Mouse (Mus musculus): ENCODE data around the gene Sec11a.
"Not testable (repeated sequence)": the region's sequence is repeated elsewhere in the genome, so short reads cannot be mapped to it uniquely, and the experiment has no call there.

Sec11a gene

GRCm38 (mm10) chr7:80956891-80957290, 9.3 kb upstream of the Sec11a start:
- DNase-seq (ENCODE audit: low read depth, low spot score) = no peak

DNA sequence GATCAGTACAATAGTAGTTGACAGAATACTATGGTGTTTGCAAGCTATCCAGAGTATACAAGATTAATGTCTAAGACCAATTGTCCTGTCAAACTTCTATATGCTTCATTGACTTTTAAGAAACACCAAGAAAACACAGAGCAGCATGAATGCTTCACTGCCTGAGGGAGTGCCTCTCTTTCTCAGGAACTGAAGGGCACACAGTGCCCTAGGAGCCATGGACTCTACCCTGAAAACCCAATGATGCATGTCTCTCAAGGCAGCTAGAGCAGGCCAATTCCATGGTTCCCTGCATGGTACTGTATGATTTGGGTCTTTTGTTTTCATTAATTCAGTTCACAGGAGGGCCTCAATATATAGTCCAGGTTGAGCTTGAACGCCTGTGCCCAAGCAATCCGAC, 6.7 kb upstream of the Sec11a start:
- DNase-seq (ENCODE audit: low read depth, low spot score) = no peak

DNA sequence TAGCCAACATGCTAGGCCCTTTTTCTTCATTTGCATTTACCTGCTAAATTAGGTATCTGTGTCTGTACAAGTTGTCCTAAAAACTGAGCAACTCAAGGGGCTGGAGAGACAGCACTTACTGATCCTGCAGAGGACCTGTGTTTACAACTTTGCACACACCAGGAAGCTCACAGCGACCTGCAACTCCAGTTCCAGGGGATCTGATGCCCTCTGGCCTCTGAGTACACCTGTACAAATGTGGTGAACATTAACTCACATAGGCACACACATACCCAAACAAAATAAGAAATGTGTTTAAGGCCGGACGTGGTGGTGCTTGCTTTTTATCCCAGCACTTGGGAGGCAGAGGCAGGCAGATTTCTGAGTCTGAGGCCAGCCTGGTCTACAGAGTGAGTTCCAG, 4.6 kb upstream of the Sec11a start:
- DNase-seq (ENCODE audit: low read depth, low spot score) = no peak

GRCm38 (mm10) chr7:80951461-80951860, 3.9 kb upstream of the Sec11a start:
- DNase-seq (ENCODE audit: low read depth, low spot score) = no peak

- DNase-seq (ENCODE audit: low read depth, low spot score) = no peak
Observed at GRCm38 (mm10) chr7:80939808-80940207, 7.8 kb downstream of the Sec11a start.

DNA sequence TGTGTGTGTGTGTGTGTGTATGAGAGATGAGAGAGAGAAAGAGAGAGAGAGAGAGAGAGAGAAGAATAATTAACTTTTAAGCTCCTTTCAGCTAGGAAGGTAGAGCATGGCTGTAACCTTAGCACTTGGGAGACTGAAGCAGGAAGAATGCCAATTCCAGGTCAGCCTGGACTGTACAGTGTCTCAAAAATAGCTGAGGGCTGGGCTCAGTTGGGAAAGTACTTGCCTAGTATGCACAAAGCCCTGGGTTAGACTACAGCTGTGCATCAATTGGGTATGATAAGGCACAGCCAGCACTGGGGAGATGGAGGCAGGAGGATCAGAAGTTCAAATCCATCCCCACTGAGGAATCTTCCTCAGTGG, 10.3 kb downstream of the Sec11a start:
- DNase-seq (ENCODE audit: low read depth, low spot score) = not testable (repeated sequence)

DNA sequence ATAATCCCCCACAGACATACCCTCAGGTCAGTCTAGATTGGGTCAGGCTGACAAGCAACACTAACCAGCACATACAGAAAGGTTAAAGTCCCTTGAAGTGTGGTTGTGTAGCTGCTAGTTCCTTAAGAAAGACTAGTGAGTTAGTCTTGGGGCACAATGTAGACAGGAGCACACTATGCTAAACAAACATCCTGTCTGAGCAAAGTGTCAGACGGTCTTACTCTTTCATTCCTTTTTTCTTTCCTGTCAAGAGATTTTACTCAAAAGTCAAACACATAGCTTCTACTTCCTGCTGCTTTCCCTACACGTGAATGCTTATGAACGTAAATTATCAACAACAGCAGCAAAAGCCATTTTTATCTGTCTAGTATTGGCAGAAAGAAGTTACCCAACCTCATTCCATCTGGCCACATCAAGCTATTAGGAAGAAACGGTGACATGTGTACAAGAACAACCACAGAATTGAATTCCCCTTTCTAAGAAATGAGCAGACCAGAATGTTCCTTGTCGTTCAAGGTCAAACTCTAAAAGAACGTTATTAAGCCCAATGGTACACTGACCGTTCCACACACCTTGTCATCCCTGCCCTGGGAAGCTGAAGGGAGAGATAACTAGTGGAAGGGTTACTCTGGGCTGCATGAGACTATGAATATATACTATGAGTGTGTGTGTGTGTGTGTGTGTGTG, 10.8 kb downstream of the Sec11a start:
- peak; percentile 47 for DNase-seq (ENCODE audit: low read depth, low spot score)

DNA sequence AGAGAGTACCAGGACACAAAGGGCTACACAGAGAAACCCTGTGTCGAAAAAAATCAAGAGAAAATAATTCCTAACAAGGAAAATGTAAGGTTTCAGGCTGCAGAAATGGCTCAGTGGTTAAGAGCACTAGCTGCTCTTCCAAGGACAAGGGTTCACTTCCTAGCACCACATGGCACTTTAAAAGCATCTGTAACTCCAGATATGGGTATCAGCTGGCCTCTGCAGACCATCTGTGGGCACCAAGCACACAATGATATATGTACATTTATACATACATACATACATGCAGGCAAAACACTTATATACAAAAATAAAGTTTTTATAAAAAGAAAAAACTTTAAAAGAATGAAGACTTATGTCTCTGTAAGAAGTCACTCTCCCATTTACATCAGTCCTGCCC, 11.7 kb downstream of the Sec11a start:
- DNase-seq (ENCODE audit: low read depth, low spot score) = no peak

DNA sequence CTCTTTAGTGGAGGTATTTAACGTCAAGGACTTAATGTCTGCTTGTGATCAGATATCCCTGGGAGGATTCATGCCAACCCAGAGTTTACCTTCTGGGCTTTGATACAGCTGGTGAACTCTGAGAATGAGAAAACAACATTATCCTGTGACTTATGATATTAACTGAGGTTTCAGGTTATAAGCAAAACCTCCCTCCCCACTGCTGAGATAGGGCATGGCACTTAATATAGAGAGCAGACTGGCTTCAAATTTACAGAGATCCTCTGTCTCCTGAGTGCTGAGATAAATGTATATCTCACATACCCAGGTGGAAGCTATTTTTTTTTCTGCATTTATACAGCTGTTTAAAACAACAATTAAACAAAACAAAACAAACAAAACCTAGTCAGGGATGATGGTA, 14.8 kb downstream of the Sec11a start:
- no peak for DNase-seq (ENCODE audit: low read depth, low spot score)

DNA sequence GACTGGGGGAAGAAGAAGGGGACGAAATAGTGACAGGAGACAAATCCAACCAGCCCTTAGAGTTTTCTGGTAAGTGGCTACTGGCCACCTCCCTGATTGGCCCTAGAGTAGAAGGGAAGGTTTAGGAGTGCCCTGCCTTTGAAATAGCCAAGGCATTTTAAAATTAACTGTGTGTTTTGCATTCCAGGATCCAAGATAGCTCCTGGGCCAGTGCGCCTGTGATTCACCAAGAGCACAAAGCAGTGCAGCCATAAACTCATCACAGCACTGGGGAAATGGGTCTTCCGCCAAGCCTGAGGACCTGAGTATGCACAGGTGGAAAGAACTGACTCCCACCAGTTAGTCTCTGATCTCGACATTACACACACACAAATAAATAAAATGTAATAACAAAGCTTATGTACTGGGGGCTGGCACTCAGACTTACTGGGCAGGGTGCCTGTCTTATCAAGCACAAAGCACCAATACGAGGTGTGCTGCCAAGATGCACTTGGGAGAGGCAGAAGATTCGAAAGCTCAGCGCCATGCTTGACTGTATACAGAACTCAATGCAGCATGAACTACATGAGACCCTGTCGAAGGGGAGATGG, 15.9 kb downstream of the Sec11a start:
- no peak for DNase-seq (ENCODE audit: low read depth, low spot score)

GRCm38 (mm10) chr7:80923165-80923564, 24.4 kb downstream of the Sec11a start:
- no peak for DNase-seq (ENCODE audit: low read depth, low spot score)

DNA sequence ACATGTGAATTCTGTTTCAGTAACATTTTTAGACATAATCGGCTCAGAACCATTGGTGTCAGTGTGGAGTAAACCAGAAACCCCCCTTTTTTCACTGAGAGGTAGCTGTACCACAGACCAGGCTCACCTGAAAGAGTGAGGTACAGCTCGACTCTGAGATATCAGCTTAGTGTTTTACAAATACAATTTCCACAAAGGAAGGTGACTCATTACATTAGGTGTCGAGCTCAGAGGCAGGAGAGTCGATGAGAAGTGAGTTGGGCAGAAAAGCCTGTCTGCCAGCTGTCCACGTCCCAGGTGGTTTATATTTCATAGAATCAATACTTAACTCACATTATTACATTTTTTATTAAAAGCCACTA, 28.0 kb downstream of the Sec11a start:
- DNase-seq (ENCODE audit: low read depth, low spot score) = peak; percentile 20

GRCm38 (mm10) chr7:80918982-80919646, 28.5 kb downstream of the Sec11a start:
- DNase-seq (ENCODE audit: low read depth, low spot score) = peak; percentile 66

DNA sequence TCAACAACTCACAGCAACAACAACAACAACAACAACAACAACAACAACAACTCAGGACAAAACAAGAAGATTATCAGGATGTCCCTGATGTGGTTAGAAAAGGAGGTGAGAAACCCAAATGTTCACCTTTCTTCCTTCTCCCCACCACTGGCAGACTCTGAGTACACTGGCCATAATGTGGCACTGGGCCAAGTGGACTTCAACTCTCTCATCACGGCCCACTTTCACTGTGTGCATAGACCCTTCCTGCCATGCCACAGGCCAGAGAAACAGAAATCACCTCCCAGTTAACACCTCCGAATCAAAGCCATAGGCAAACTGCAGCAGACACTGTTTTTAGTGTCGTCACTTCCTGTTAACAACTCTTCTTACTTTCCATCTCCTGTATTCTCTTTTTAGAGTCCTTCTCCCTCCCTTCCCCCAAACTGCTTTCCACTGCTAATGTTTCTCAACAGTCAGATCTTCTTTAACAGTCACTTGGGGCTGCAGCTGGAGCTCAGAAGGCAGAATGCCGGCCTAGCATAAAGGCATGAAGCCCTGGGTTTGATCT, 29.6 kb downstream of the Sec11a start:
- peak; percentile 61 for DNase-seq (ENCODE audit: low read depth, low spot score)

GRCm38 (mm10) chr7:80912496-80912895, 35.1 kb downstream of the Sec11a start:
- DNase-seq (ENCODE audit: low read depth, low spot score) = peak; percentile 19

GRCm38 (mm10) chr7:80911053-80911452, 36.5 kb downstream of the Sec11a start:
- DNase-seq (ENCODE audit: low read depth, low spot score) = peak; percentile 59

GRCm38 (mm10) chr7:80904921-80905515, 42.6 kb downstream of the Sec11a start, which contains the start of gene Nmb:
Gene Nmb (minus strand): TSS chr7:80905076.
- DNase-seq (ENCODE audit: low read depth, low spot score) = peak; percentile 59

- no peak for DNase-seq (ENCODE audit: low read depth, low spot score)
Observed at GRCm38 (mm10) chr7:80903625-80904422, 43.8 kb downstream of the Sec11a start.

GRCm38 (mm10) chr7:80901541-80902274, 45.9 kb downstream of the Sec11a start:
- DNase-seq (ENCODE audit: low read depth, low spot score) = peak; percentile 33

- DNase-seq (ENCODE audit: low read depth, low spot score) = peak; percentile 97
Observed at GRCm38 (mm10) chr7:80900944-80901501, 46.6 kb downstream of the Sec11a start, which contains the start of gene Wdr73. Gene Wdr73 (minus strand): TSS chr7:80901269.
